Mouse (Mus musculus): ENCODE results near the gene Sult2a1.
"Not testable (repeated sequence)": the region's sequence is repeated elsewhere in the genome, so short reads cannot be mapped to it uniquely, and the experiment has no call there.

Gene Sult2a1

DNA sequence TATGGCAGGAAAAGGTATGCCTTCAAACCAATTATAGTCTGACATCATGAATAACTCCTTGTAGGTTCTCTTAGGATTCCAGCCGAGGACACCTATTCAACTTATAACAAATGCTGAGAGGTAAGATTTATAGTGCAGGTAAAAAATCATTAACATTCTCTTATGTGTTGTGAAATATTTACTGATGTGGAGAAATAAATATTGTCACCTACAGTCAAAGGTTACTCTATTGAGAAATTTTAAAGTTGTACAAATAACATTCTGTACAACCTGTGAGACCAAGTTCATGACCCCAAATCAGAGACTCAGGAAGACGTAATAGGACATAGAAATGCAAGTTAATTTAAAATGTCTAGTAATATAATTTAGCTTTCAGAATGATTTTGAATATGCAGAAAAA lies at the start of gene Sult2a1:
TSS of gene Sult2a1 (minus strand) at position 101 of the 400 bp plus-strand sequence.
- not testable (repeated sequence) for DNase-seq (ENCODE audit: low read depth, low spot score)

DNA sequence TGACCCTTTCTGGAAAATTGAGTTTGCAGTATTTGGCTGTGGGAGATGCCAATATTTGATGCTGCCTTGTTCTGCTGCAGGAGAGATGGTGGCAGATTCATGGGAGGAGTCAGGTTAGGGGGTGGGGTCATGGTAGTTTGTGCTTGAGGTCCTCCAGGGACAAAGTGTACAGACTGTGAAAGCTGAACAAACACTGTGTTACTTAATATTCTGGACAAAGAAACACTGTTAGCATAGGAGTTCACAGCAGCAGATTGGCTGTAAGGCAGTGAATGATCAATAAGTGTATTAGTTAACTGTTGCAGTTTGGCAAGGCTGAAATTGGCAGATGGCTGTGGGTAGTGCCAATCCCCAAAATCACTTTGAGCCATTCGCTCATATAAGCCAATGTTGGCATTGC lies 23.3 kb downstream of the Sult2a1 start:
- DNase-seq (ENCODE audit: low read depth, low spot score), result no peak

Data from skeletal muscle tissue, adult 2 months (tissue).